Mouse (Mus musculus): Measurements from ENCODE around the gene Fblim1. TPM values are rescaled to one million over a fixed set of nuclear protein-coding genes. Genes with fewer than 3 reads are reported as not detected.

The Fblim1 gene
- polyA plus RNA-seq, 1 experiment = 45.7 TPM

DNA sequence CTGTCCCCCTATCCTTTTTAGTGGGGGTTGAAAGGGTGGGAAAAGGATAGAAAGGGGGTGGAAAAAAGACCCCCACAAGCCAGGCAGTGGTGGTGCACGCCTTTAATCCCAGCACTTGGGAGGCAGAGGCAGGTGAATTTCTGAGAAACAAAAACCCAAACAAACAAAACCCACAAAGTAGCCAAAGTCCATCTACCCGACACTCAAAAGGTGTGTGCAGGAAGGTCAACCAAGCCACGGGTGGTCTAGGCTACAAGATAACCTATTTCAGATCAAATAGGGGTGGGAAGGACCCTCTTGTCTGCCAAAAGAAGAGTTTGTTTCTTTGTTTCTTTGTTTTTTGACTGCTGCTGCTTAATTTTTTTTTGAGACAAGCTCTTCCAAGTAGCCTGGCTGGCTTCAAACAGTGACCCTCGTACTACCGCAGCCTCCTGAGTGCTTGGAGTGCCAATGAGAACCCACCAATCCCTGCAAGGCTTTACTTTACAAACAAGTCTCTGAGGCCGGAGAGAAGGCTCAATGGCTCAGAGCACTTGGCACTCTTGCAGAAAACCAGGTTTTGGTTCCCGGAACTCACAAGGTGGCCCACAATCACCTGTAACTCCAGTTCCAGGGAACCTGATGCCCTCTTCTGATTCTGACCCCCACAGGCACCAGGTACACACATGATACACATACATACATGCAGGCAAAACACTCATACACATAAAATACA lies 78.8 kb downstream of the Fblim1 start:
- H3K4me3 ChIP-seq (replicated peaks; ENCODE audit: extremely low read depth, low read depth, low read length) = no peak overlapping the region
- DNase-seq = no peak
- WGBS = 57% methylated on average over 7 of the region's 7 CpGs
- H3K4me1 ChIP-seq (ENCODE audit: control insufficient read depth, insufficient read depth, low read length) = peaks cover 12% of the 10 kb centered on the region
- TF ChIP-seq POLR2A (IDR thresholded peaks at IDR 0.05; ENCODE audit: borderline replicate concordance, extremely low read depth, low read depth, low read length) (no peak), CTCF (IDR thresholded peaks at IDR 0.05; ENCODE audit: insufficient read depth, low read length) (no peak)

Other genes starting within 250 kb of the Fblim1 start
- 0.70 and 2.1 TPM in 2 replicates for gene Fam131c, start 237.9 kb downstream of the Fblim1 start, polyA plus RNA-seq (2012; rRNA removed)
- gene Clcnka, start 207.4 kb downstream of the Fblim1 start, polyA plus RNA-seq (2012; rRNA removed) = 1.4 TPM in 1 of 2 replicates, not detected in the other
- gene Clcnkb, start 190.1 kb downstream of the Fblim1 start, polyA plus RNA-seq (2012; rRNA removed) = 0.20 TPM in 1 of 2 replicates, not detected in the other
- 19.6 and 29.1 TPM in 2 replicates for gene Hspb7, start 185.3 kb downstream of the Fblim1 start, polyA plus RNA-seq (2012; rRNA removed)
- 0.18 TPM in 1 of 2 replicates, not detected in the other for gene Srarp, start 170.0 kb downstream of the Fblim1 start, polyA plus RNA-seq (2012; rRNA removed)
- gene Zbtb17, start 161.4 kb downstream of the Fblim1 start, polyA plus RNA-seq (2012; rRNA removed) = 30.9 and 38.6 TPM in 2 replicates
- gene Spen, start 67.5 kb downstream of the Fblim1 start, polyA plus RNA-seq (2012; rRNA removed) = 27.1 and 30.4 TPM in 2 replicates
- gene Tmem82, start 12.5 kb upstream of the Fblim1 start, polyA plus RNA-seq (2012; rRNA removed) = 5.1 and 5.3 TPM in 2 replicates
- 2.3 and 3.9 TPM in 2 replicates for gene Slc25a34, start 17.7 kb upstream of the Fblim1 start, polyA plus RNA-seq (2012; rRNA removed)
- 45.7 and 52.3 TPM in 2 replicates for gene Plekhm2, start 58.8 kb upstream of the Fblim1 start, polyA plus RNA-seq (2012; rRNA removed)
- 9.0 and 14.1 TPM in 2 replicates for gene Rsc1a1, start 79.5 kb upstream of the Fblim1 start, polyA plus RNA-seq (2012; rRNA removed)
- 19.7 and 20.2 TPM in 2 replicates for gene Ddi2, start 117.3 kb upstream of the Fblim1 start, polyA plus RNA-seq (2012; rRNA removed)
- 0.15 and 0.28 TPM in 2 replicates for gene Agmat, start 140.6 kb upstream of the Fblim1 start, polyA plus RNA-seq (2012; rRNA removed)
- gene Dnajc16, start 184.8 kb upstream of the Fblim1 start, polyA plus RNA-seq (2012; rRNA removed) = 9.6 and 12.0 TPM in 2 replicates
- gene Casp9, start 187.5 kb upstream of the Fblim1 start, polyA plus RNA-seq (2012; rRNA removed) = 17.7 and 19.0 TPM in 2 replicates
- gene Cela2a, start 220.1 kb upstream of the Fblim1 start, polyA plus RNA-seq (2012; rRNA removed) = 1.5 and 37.8 TPM in 2 replicates
- gene Ctrc, start 240.3 kb upstream of the Fblim1 start, polyA plus RNA-seq (2012; rRNA removed) = 4.7 TPM in 1 of 2 replicates, not detected in the other

All from lung, adult 2 months (tissue).